8 mouse cellular contexts compared by ENCODE assay signal in genomic region chr16:30236091-30236699, GRCm38 (mm10). TPM values are rescaled to one million over a fixed set of nuclear protein-coding genes. Genes with fewer than 3 reads are reported as not detected.
DNase-seq lines count a peak whose midpoint lies in the region; ATAC-seq lines count a peak whose summit lies in the region.

No protein-coding gene starts in this region.

- peak; percentile 91 for DNase-seq in 3T3-L1 (ENCODE audit: low read depth, low spot score)
- peak; percentile 87 to 93 for DNase-seq in adrenal gland, postnatal 36 days
- DNase-seq in heart, adult 8-10 months (ENCODE audit: low spot score) = peak; percentile 79
- DNase-seq in kidney, adult 9 months = peak; percentile 77
- peak; percentile 16 to 50 for DNase-seq in monocyte, adult 2 months (ENCODE audit: low read depth in 1 of 2, low spot score in 2 of 2)
- DNase-seq in spleen, postnatal 14 days (ENCODE audit: low spot score in 2 of 2) = peak; percentile 62 to 78

- ATAC-seq in embryonic facial prominence, embryonic 13.5 days (ENCODE audit: insufficient number of reproducible peaks, insufficient read depth, low FRiP score, low TSS enrichment, low read depth) = peak; percentile 83
- ATAC-seq in limb, embryonic 15.5 days (ENCODE audit: insufficient number of reproducible peaks, low FRiP score, low TSS enrichment, low read depth) = peak; percentile 74

- peak overlapping the region; percentile 81 for H3K27ac ChIP-seq in embryonic facial prominence, embryonic 13.5 days
- H3K27ac ChIP-seq in limb, embryonic 15.5 days = peak overlapping the region; percentile 86

- H3K36me3 ChIP-seq in embryonic facial prominence, embryonic 13.5 days = no peaks in the 10 kb centered on the region
- no peaks in the 10 kb centered on the region for H3K36me3 ChIP-seq in limb, embryonic 15.5 days

- peaks cover 54% of the 10 kb centered on the region for H3K4me1 ChIP-seq in embryonic facial prominence, embryonic 13.5 days
- H3K4me1 ChIP-seq in limb, embryonic 15.5 days = peaks cover 54% of the 10 kb centered on the region

- H3K27me3 ChIP-seq in embryonic facial prominence, embryonic 13.5 days = peaks cover 16% of the 10 kb centered on the region
- H3K27me3 ChIP-seq in limb, embryonic 15.5 days = 0 out of 2 replicates have a peak, but pooled peaks cover 7% of the 10 kb centered on the region

- H3K4me2 ChIP-seq in embryonic facial prominence, embryonic 13.5 days = peak overlapping the region; percentile 57
- H3K4me2 ChIP-seq in limb, embryonic 15.5 days = peak overlapping the region; percentile 65

- H3K9me3 ChIP-seq in embryonic facial prominence, embryonic 13.5 days = no peaks in the 10 kb centered on the region
- H3K9me3 ChIP-seq in limb, embryonic 15.5 days = no peaks in the 10 kb centered on the region

- 0 out of 2 replicates have a peak overlapping the region, but pooled peaks have one; percentile 17 for H3K9ac ChIP-seq in embryonic facial prominence, embryonic 13.5 days
- no peak overlapping the region for H3K9ac ChIP-seq in limb, embryonic 15.5 days

- peak overlapping the region; percentile 29 for H3K4me3 ChIP-seq in embryonic facial prominence, embryonic 13.5 days
- H3K4me3 ChIP-seq in limb, embryonic 15.5 days = peak overlapping the region; percentile 35

- WGBS in embryonic facial prominence, embryonic 13.5 days = 1% methylated on average over 33 of the region's 33 CpGs
- WGBS in limb, embryonic 15.5 days = under 1% methylated on average over 33 of the region's 33 CpGs

RNA-seq across cellular contexts. Expression of gene Cpn2, which starts 31.1 kb away (rescaled TPM):
- total RNA-seq in adrenal gland, postnatal 36 days (2021) = 1 to 10 TPM; 1.3 to 2.1 TPM
- polyA plus RNA-seq in embryonic facial prominence, embryonic 13.5 days (2015; fragmentation: Nextera tagmentation; extraction: Ambion mirVana) = 0.10 TPM in 1 of 2 replicates, not detected in the other
- under 1 TPM in 2 of 4 experiments, not detected in 2; 0.17 to 0.22 TPM for total RNA-seq in heart, adult 8-10 months (2022)
- not detected in 2 replicates for polyA plus RNA-seq in limb, embryonic 15.5 days (2015; fragmentation: Nextera tagmentation; extraction: Ambion mirVana)

RNA-seq across cellular contexts. Expression of gene Lrrc15, which starts 46.9 kb away (rescaled TPM):
- total RNA-seq in adrenal gland, postnatal 36 days (2021) = under 1 TPM in 1 of 2 experiments, not detected in 1; 0.03 TPM
- 1.1 and 1.4 TPM in 2 replicates for polyA plus RNA-seq in embryonic facial prominence, embryonic 13.5 days (2015; fragmentation: Nextera tagmentation; extraction: Ambion mirVana)
- total RNA-seq in heart, adult 8-10 months (2022) = under 1 TPM in 3 of 4 experiments, not detected in 1; 0.06 to 0.41 (median 0.19) TPM
- polyA plus RNA-seq in limb, embryonic 15.5 days (2015; fragmentation: Nextera tagmentation; extraction: Ambion mirVana) = 1.8 and 2.1 TPM in 2 replicates

Comparison
In these comparisons a context has a peak if more than half of its experiments do, and no peak if none do; other contexts are left out.
1. Peak in every context shown above with its lines: DNase-seq, ATAC-seq, H3K4me3 ChIP-seq and H3K27ac ChIP-seq.
2. DNase-seq: peak in every context shown above with its lines; median percentile 91 in 3T3-L1; 90 in adrenal gland, postnatal 36 days; 79 in heart, adult 8-10 months; 77 in kidney, adult 9 months; 70 in spleen, postnatal 14 days; 33 in monocyte, adult 2 months.